Mouse (Mus musculus): ENCODE results near the gene Spdya.
"Not testable (repeated sequence)": the region's sequence is repeated elsewhere in the genome, so short reads cannot be mapped to it uniquely, and the experiment has no call there.

Spdya gene

DNA sequence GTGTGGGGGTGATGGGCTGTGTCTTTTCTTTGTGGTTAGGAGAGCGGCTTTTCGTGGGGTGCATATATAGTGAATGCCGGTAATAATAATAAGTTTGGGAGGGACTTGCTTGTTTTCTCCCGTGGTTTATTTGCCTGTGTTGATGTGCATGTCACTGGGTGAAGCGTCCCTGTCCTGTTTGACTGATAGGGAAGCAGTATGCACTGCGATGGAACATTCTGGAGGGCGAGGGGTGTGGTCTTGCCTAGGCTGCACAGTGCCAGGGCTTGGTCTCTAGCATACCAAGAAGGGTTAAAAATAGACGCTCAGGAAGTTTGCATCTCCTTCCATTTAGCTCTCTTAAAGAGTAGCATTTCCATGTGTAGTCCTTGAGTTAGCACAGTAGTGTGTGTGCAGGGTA lies 84.9 kb downstream of the Spdya start:
- no peak for DNase-seq

DNA sequence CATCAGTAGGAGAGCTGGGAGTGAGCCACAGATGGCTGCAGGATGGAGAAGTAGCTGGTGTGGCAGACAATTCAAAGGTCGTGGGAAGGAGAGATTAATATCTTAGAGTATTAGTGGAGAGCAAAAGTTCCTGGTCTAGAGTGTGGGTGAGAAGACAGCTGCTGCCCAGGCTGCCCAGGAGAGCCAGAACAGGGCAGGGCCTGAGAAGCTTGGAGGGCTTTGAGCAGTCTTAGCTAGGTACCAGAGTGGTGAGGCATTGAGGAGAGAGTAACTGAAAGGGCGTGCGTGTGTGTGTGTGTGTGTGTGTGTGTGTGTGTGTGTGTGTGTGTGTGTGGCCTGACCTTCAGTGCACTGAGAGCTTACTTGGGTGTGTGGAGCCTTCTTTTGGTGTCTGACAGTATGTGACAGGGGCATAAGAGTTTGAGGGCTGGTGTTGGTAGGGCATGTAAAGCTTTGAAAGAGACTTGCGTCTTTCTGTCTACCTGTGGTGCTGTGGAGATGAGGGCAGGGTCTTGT lies 85.9 kb downstream of the Spdya start:
- no peak for DNase-seq

DNA sequence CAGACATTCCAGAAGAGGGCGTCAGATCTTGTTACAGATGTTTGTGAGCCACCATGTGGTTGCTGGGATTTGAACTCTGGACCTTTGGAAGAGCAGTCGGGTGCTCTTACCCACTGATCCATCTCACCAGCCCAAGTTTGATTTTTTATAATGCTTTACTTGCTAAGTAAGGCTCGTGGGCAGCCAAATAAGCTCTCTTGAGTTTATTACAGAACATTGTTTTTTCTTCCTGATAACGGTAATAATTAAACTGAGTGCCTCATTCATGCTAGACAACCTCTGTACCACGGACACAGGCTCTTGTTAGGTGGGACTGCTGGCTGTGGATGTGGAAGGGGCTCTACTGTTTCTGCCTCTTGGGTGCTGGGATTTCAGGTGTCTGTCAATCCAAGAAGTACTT lies 87.2 kb downstream of the Spdya start:
- not testable (repeated sequence) for DNase-seq

Data from cerebellum, adult 11-12 months (tissue).